Mouse (Mus musculus) embryo, embryonic 10 days (tissue): ENCODE data around the gene Abcb9.
A peak's percentile ranks its signal among the peaks of the same experiment; 100 is the strongest.

Experiments used
- DNase-seq: peaks from one replicate; pipeline ENCODE4 v3.0.0-alpha.2; 2015; ENCODE audit warnings: low spot score

The Abcb9 gene

GRCm38 (mm10) chr5:124031068-124031955 lies 64.3 kb downstream of the Abcb9 start:
- peak; percentile 52 for DNase-seq

- no peak for DNase-seq
Observed at GRCm38 (mm10) chr5:124030386-124031067, 65.1 kb downstream of the Abcb9 start.

- no peak for DNase-seq
Observed at GRCm38 (mm10) chr5:124029220-124030035, 66.2 kb downstream of the Abcb9 start.

- no peak for DNase-seq
Observed at GRCm38 (mm10) chr5:124028680-124029079, 66.9 kb downstream of the Abcb9 start.

- no peak for DNase-seq
Observed at GRCm38 (mm10) chr5:124027702-124028470, 67.7 kb downstream of the Abcb9 start.

- DNase-seq, result no peak
Observed at GRCm38 (mm10) chr5:124026568-124026967, 69.0 kb downstream of the Abcb9 start.

- DNase-seq, result no peak
Observed at GRCm38 (mm10) chr5:124025587-124026441, 69.8 kb downstream of the Abcb9 start.

GRCm38 (mm10) chr5:124025146-124025545 lies 70.5 kb downstream of the Abcb9 start:
- DNase-seq, result peak; percentile 54

GRCm38 (mm10) chr5:124024677-124025076 lies 70.9 kb downstream of the Abcb9 start:
- DNase-seq, result no peak

GRCm38 (mm10) chr5:124022365-124022764 lies 73.2 kb downstream of the Abcb9 start:
- DNase-seq, result no peak

GRCm38 (mm10) chr5:124021701-124022100 lies 73.9 kb downstream of the Abcb9 start:
- no peak for DNase-seq

GRCm38 (mm10) chr5:124021148-124021547 lies 74.5 kb downstream of the Abcb9 start:
- DNase-seq, result no peak

- DNase-seq, result no peak
Observed at GRCm38 (mm10) chr5:124019348-124020216, 76.0 kb downstream of the Abcb9 start.

- DNase-seq, result no peak
Observed at GRCm38 (mm10) chr5:124018651-124019050, 76.9 kb downstream of the Abcb9 start.

GRCm38 (mm10) chr5:124017941-124018340 lies 77.7 kb downstream of the Abcb9 start:
- no peak for DNase-seq

- DNase-seq, result no peak
Observed at GRCm38 (mm10) chr5:124016291-124016821, 79.2 kb downstream of the Abcb9 start.

- no peak for DNase-seq
Observed at GRCm38 (mm10) chr5:124015727-124016126, 79.9 kb downstream of the Abcb9 start.

GRCm38 (mm10) chr5:124014791-124015251 lies 80.8 kb downstream of the Abcb9 start:
- DNase-seq, result peak; percentile 47

GRCm38 (mm10) chr5:124014180-124014579 lies 81.4 kb downstream of the Abcb9 start:
- DNase-seq, result no peak
